28 mouse cellular contexts compared by ENCODE assay signal in genomic region chr19:34735900-34736299, GRCm38 (mm10). TPM values are rescaled to one million over a fixed set of nuclear protein-coding genes. Genes with fewer than 3 reads are reported as not detected.
"Had no signal": no experiment of that assay in that cellular context is flagged by ENCODE, and none has a peak within 500 bp of the region (broad histone marks: within the 10 kb centered on the region; RNA-seq: fewer than 3 reads in every experiment).

No protein-coding gene starts in this region.

- DNase-seq: kidney, adult 9 months; kidney, postnatal 36 days; layer of hippocampus, postnatal 36 days; left cerebral cortex, postnatal 4 days; liver, postnatal 0 days; lung, postnatal 36 days; retina, postnatal 1 day; right cerebral cortex, postnatal 25 days; spleen, adult 18-20 months; thymus, adult 2 months; thymus, postnatal 14 days; thymus, postnatal 4 days had no signal

- H3K27me3 ChIP-seq: limb, embryonic 12.5 days; limb, embryonic 15.5 days; lung, embryonic 15.5 days; megakaryocyte, embryonic 14.5 days; midbrain, embryonic 13.5 days; neural tube, embryonic 13.5 days had no signal

- H3K4me1 ChIP-seq: limb, embryonic 15.5 days; lung, embryonic 15.5 days; midbrain, embryonic 10.5 days; midbrain, embryonic 13.5 days; neural tube, embryonic 13.5 days had no signal

- H3K36me3 ChIP-seq: limb, embryonic 12.5 days; limb, embryonic 15.5 days; lung, embryonic 15.5 days; midbrain, embryonic 10.5 days; midbrain, embryonic 13.5 days; neural tube, embryonic 13.5 days had no signal

- H3K4me3 ChIP-seq: left cerebral cortex, adult 2 months; limb, embryonic 12.5 days; limb, embryonic 15.5 days; lung, embryonic 15.5 days; megakaryocyte, embryonic 14.5 days; midbrain, embryonic 10.5 days; midbrain, embryonic 13.5 days; myocyte; neural tube, embryonic 13.5 days had no signal

- H3K27ac ChIP-seq: kidney, postnatal 0 days; left cerebral cortex, adult 2 months; limb, embryonic 12.5 days; limb, embryonic 15.5 days; liver, embryonic 14.5 days; lung, embryonic 15.5 days; midbrain, embryonic 10.5 days; midbrain, embryonic 13.5 days; neural tube, embryonic 13.5 days had no signal

- H3K4me2 ChIP-seq: limb, embryonic 12.5 days; limb, embryonic 15.5 days; liver, embryonic 11.5 days; lung, embryonic 15.5 days; midbrain, embryonic 13.5 days; neural tube, embryonic 13.5 days had no signal

- ATAC-seq: intestine, postnatal 0 days; liver, postnatal 0 days; midbrain, embryonic 13.5 days; midbrain, embryonic 16.5 days had no signal

- H3K9me3 ChIP-seq: limb, embryonic 12.5 days; limb, embryonic 15.5 days; lung, embryonic 15.5 days; megakaryocyte, embryonic 14.5 days; midbrain, embryonic 10.5 days; midbrain, embryonic 13.5 days; neural tube, embryonic 13.5 days had no signal

- H3K9ac ChIP-seq: limb, embryonic 12.5 days; limb, embryonic 15.5 days; liver, embryonic 14.5 days; liver, postnatal 0 days; lung, embryonic 15.5 days; midbrain, embryonic 13.5 days; neural tube, embryonic 13.5 days had no signal

RNA-seq across cellular contexts. Expression of gene Slc16a12, which starts 11.2 kb away (rescaled TPM):
- total RNA-seq: monocyte, adult 5-6 weeks; neutrophil, adult 5-6 weeks had no signal
